Mouse (Mus musculus): ENCODE data around the gene Armc2.

DNA sequence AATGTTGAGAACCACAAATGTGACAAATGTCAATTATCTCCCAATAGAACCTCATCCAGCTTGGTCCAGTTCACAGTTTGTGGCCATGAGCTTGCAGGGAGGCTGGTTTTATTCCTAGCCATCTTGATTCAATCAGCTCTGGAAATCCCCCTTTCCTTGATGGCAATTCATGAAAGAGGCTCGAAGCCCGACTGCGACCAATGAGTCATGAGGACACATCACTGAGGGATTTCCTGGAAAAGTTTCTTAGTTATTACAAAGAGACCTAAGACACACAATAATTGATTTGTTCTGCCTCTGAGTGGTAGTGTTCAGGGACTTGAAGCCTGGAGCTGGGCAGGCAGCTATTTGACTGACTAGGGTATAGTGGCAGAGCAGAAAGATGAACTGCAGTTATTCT lies 15.3 kb upstream of the Armc2 start:
- TF ChIP-seq CTCF (IDR thresholded peaks at IDR 0.05; ENCODE audit: low read depth), result no peak
- TF ChIP-seq EP300 (IDR thresholded peaks at IDR 0.05; ENCODE audit: low read depth), result no peak
